ENCODE assay signal across 9 mouse cellular contexts in genomic region chr9:71663421-71664217, GRCm38 (mm10).
DNase-seq lines count a peak whose midpoint lies in the region; ATAC-seq and TF ChIP-seq lines count a peak whose summit lies in the region.
"Had no signal": no experiment of that assay in that cellular context is flagged by ENCODE, and none has a peak within 500 bp of the region (broad histone marks: within the 10 kb centered on the region; RNA-seq: fewer than 3 reads in every experiment).

No protein-coding gene starts in this region.

- H3K9ac ChIP-seq in heart, postnatal 0 days (replicated peaks; ENCODE audit: low read depth, low read length): no peak overlapping the region
- H3K9ac ChIP-seq: hindbrain, embryonic 13.5 days had no signal

- H3K27me3 ChIP-seq in heart, postnatal 0 days (ENCODE audit: control insufficient read depth, insufficient read depth, low read length): no peaks in the 10 kb centered on the region
- no peaks in the 10 kb centered on the region for H3K27me3 ChIP-seq in limb, embryonic 10.5 days (ENCODE audit: low read depth, poor library complexity, severe bottlenecking)
- H3K27me3 ChIP-seq: hindbrain, embryonic 13.5 days had no signal

- no peak for TF ChIP-seq CTCF in heart, postnatal 0 days (IDR thresholded peaks at IDR 0.05; ENCODE audit: low read depth)

- peak; percentile 16 for DNase-seq in gastrocnemius, adult 18-20 months (ENCODE audit: low spot score)
- no peak for DNase-seq in gastrocnemius, adult 8-10 months (ENCODE audit: low spot score in 2 of 2)
- peak; percentile 86 for DNase-seq in heart, postnatal 0 days (ENCODE audit: low spot score)
- DNase-seq in limb, embryonic 10.5 days (ENCODE audit: low spot score): no peak
- peak; percentile 36 for DNase-seq in retina, postnatal 1 day
- DNase-seq in embryo, embryonic 11 days: no peak
- DNase-seq in frontal cortex, postnatal 25 days (ENCODE audit: low spot score in 2 of 2): no peak

- 40% methylated on average over 11 of the region's 11 CpGs for WGBS in heart, postnatal 0 days
- WGBS in limb, embryonic 10.5 days: 68% methylated on average over 11 of the region's 11 CpGs

- H3K4me2 ChIP-seq in heart, postnatal 0 days (ENCODE audit: low read depth, low read length): no peak overlapping the region
- H3K4me2 ChIP-seq: hindbrain, embryonic 13.5 days had no signal

- TF ChIP-seq EP300 in heart, postnatal 0 days (IDR thresholded peaks at IDR 0.05; ENCODE audit: low read depth): 0 out of 2 replicates have a peak, but pooled peaks have one; percentile 30

- no peaks in the 10 kb centered on the region for H3K9me3 ChIP-seq in heart, postnatal 0 days (replicated peaks; ENCODE audit: control insufficient read depth, low read length)
- no peaks in the 10 kb centered on the region for H3K9me3 ChIP-seq in limb, embryonic 10.5 days (replicated peaks)
- H3K9me3 ChIP-seq: hindbrain, embryonic 13.5 days had no signal

- H3K4me1 ChIP-seq in heart, postnatal 0 days (ENCODE audit: control insufficient read depth, insufficient read depth): peaks cover 49% of the 10 kb centered on the region
- peaks cover 32% of the 10 kb centered on the region for H3K4me1 ChIP-seq in limb, embryonic 10.5 days

- no peak overlapping the region for H3K4me3 ChIP-seq in heart, postnatal 0 days (ENCODE audit: low read depth, low read length)
- H3K4me3 ChIP-seq in limb, embryonic 10.5 days: no peak overlapping the region
- H3K4me3 ChIP-seq: hindbrain, embryonic 13.5 days had no signal

- peak overlapping the region; percentile 77 for H3K27ac ChIP-seq in heart, postnatal 0 days (ENCODE audit: low read depth)
- H3K27ac ChIP-seq in limb, embryonic 10.5 days: 0 out of 2 replicates have a peak overlapping the region, but pooled peaks have one; percentile 28
- H3K27ac ChIP-seq: hindbrain, embryonic 13.5 days had no signal

- H3K36me3 ChIP-seq in heart, postnatal 0 days (replicated peaks; ENCODE audit: control insufficient read depth, insufficient read depth, low read length): no peaks in the 10 kb centered on the region
- H3K36me3 ChIP-seq in limb, embryonic 10.5 days: no peaks in the 10 kb centered on the region
- H3K36me3 ChIP-seq: hindbrain, embryonic 13.5 days had no signal

- ATAC-seq in heart, postnatal 0 days (ENCODE audit: insufficient read depth, low read depth): peak; percentile 60
- ATAC-seq in activated CD4-positive, CD25-positive, alpha-beta regulatory T cell, adult 4 months: no peak

Comparison
In these comparisons a context has a peak if more than half of its experiments do, and no peak if none do; other contexts are left out.
1. DNase-seq: peak in gastrocnemius, adult 18-20 months (single experiment), heart, postnatal 0 days (single experiment) and retina, postnatal 1 day (single experiment); none in gastrocnemius, adult 8-10 months (0 of 2), limb, embryonic 10.5 days (single experiment), embryo, embryonic 11 days (single experiment) and frontal cortex, postnatal 25 days (0 of 2).